Mouse (Mus musculus): ENCODE data around the gene Crocc2. TPM values are rescaled to one million over a fixed set of nuclear protein-coding genes. Genes with fewer than 3 reads are reported as not detected.
A peak's percentile ranks its signal among the peaks of the same experiment; 100 is the strongest.

Crocc2 gene
- 0.06 and 0.08 TPM in 2 replicates for polyA plus RNA-seq (2012; rRNA removed)

DNA sequence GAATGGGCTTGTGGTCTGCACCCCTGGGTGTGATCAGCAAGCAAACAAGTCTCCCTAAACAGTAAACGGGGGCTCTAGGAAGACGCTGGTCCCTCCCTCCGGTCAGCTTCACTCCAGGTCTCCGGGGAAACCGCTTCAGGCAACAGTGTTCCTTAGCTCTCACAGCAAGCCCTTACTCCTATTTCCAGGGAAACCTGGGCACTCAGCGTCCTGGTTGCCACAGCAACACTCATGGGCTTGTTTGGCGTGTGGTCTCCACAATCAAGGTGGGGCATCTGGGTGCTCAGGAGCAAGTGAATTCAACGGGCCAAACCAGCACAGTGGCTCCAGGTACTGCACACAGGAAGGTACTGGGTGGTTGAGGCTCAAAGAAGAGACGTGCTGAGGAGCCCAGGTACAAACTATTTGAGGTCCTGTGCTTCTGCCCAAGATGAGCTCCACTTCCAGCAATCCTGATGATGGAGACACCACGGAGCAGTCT is at the start of gene Crocc2:
TSS of gene Crocc2 (plus strand) at position 431 of the 481 bp plus-strand sequence.
- TF ChIP-seq CTCF (IDR thresholded peaks at IDR 0.05; ENCODE audit: control insufficient read depth, insufficient read depth, insufficient replicate concordance, low read depth, low read length) (no peak), POLR2A (IDR thresholded peaks at IDR 0.05; ENCODE audit: control insufficient read depth, low read depth, low read length) (no peak)
- Histone ChIP-seq H3K4me3 (ENCODE audit: control insufficient read depth, low read depth, low read length) (no peak within 1 kb of the TSS), H3K27me3 (ENCODE audit: control insufficient read depth, insufficient read depth, low read length) (no peaks in the 10 kb centered on the region), H3K27ac (ENCODE audit: control insufficient read depth, insufficient read depth, low read depth, low read length) (no peak within 1 kb of the TSS), H3K4me1 (ENCODE audit: control insufficient read depth, insufficient read depth, low read length) (no peaks in the 10 kb centered on the region), H3K36me3 (ENCODE audit: control insufficient read depth, insufficient read depth, low read length) (no peaks in the 10 kb centered on the region)

DNA sequence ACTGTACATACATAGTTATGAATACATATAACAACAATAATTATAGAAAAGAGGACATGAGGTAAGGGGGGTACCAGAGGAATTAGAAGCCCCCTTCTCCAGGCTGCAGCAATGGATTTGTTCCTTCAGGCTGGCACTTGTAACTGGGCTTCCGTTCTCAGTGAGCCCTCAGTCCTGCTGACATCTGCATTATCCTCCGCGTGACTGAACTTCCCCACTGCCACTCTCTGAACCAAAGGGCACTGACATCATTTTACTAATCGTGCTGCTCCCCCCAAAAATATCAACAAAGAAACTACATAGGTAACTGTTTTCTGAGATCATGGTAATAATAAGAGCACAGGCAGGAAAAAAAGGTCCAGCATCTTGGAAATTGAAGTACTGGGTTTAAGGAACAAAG is 49.7 kb upstream of the Crocc2 start:
- Histone ChIP-seq H3K36me3 (ENCODE audit: control insufficient read depth, insufficient read depth, low read length) (no peaks in the 10 kb centered on the region), H3K27me3 (ENCODE audit: control insufficient read depth, insufficient read depth, low read length) (no peaks in the 10 kb centered on the region), H3K4me3 (ENCODE audit: control insufficient read depth, low read depth, low read length) (no peak overlapping the region), H3K27ac (ENCODE audit: control insufficient read depth, insufficient read depth, low read depth, low read length) (no peak overlapping the region), H3K4me1 (ENCODE audit: control insufficient read depth, insufficient read depth, low read length) (peaks cover 7% of the 10 kb centered on the region)
- no peak for TF ChIP-seq CTCF (IDR thresholded peaks at IDR 0.05; ENCODE audit: control insufficient read depth, insufficient read depth, insufficient replicate concordance, low read depth, low read length)
- TF ChIP-seq POLR2A (IDR thresholded peaks at IDR 0.05; ENCODE audit: control insufficient read depth, low read depth, low read length) = no peak

DNA sequence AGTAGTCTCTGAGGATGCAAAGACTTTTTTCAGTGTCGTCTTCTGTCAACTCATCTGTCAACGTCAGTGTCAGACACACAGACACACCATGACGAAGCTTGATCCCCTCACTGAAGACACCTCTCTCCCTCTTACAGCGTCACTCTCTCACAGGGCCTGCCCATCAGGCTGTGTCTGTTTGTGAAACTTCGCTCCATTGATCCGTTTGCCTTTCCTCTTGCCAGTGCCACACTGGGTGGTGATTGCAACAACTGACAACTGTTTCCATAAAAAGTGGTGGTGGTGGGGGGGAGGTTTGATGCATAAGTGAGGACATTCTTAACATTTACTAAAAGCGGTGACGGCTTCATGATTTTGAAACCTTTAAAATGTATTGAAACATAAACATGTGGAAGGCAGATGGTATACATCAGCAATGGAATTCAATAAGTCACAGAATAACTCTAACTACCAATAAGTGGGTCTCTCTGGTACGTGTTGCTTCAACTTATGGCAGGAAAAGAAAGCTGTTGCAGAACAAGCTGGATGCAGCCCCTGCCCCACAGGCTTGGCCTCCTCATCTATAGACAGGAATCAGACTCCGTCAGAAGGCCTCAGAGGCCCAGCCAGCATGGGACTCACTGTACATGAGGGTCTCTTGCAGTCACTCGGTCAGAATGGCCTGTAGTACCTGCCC is 45.2 kb upstream of the Crocc2 start:
- Histone ChIP-seq H3K36me3 (ENCODE audit: control insufficient read depth, insufficient read depth, low read length) (no peaks in the 10 kb centered on the region), H3K27me3 (ENCODE audit: control insufficient read depth, insufficient read depth, low read length) (no peaks in the 10 kb centered on the region), H3K27ac (ENCODE audit: control insufficient read depth, insufficient read depth, low read depth, low read length) (no peak overlapping the region)

DNA sequence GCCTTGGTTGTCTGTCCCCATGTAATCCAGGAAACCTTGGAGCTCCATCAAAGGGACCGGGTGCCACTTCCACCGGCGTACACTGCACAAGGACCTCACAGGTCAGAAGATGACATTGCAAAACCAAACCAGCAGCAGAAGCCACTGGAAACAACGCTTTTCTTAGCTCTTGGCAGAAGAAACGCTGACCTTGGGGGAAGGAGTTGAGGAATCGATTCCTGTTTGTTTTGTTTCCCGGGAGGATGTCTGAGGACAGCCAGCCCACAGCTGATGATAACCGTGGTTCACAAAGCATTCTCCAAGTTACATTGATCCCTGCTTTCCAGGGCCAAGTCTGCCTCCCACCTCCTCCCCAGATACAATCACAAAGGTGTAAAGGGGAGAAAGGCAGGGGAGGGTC is 44.5 kb upstream of the Crocc2 start:
- 0 out of 2 replicates have a peak, but pooled peaks cover 2% of the 10 kb centered on the region for H3K4me1 ChIP-seq (ENCODE audit: control insufficient read depth, insufficient read depth, low read length)
- TF ChIP-seq POLR2A (IDR thresholded peaks at IDR 0.05; ENCODE audit: control insufficient read depth, low read depth, low read length) (no peak), CTCF (IDR thresholded peaks at IDR 0.05; ENCODE audit: control insufficient read depth, insufficient read depth, insufficient replicate concordance, low read depth, low read length) (no peak)
- no peak overlapping the region for H3K4me3 ChIP-seq (ENCODE audit: control insufficient read depth, low read depth, low read length)
- H3K27ac ChIP-seq (ENCODE audit: control insufficient read depth, insufficient read depth, low read depth, low read length) = no peak overlapping the region
- H3K36me3 ChIP-seq (ENCODE audit: control insufficient read depth, insufficient read depth, low read length) = no peaks in the 10 kb centered on the region
- H3K27me3 ChIP-seq (ENCODE audit: control insufficient read depth, insufficient read depth, low read length) = no peaks in the 10 kb centered on the region

More for the DNA sequence above, 45.2 kb upstream of the Crocc2 start:
- H3K4me3 ChIP-seq (ENCODE audit: control insufficient read depth, low read depth, low read length) = no peak overlapping the region
- TF ChIP-seq POLR2A (IDR thresholded peaks at IDR 0.05; ENCODE audit: control insufficient read depth, low read depth, low read length) = no peak
- no peak for TF ChIP-seq CTCF (IDR thresholded peaks at IDR 0.05; ENCODE audit: control insufficient read depth, insufficient read depth, insufficient replicate concordance, low read depth, low read length)
- H3K4me1 ChIP-seq (ENCODE audit: control insufficient read depth, insufficient read depth, low read length) = 0 out of 2 replicates have a peak, but pooled peaks cover 2% of the 10 kb centered on the region

DNA sequence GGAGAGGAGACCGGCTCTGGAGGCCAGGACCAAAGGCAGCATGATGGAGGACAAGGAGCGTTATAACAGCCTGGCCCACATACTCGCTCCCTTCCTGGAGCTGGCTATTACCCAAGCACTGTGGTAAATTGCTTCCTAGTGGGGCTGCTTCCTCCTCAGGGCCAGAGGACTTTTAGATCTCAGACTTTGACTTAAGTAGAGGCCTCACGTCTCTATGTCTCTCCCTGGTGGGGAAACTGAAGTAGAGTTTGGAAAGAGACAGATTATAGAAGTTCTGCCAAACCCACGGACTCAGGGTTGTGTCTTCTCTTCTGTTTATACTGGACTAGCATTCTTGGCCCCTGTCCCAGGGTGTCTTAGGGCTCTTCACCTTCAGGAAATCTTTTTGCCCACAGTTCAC is 43.3 kb upstream of the Crocc2 start:
- Histone ChIP-seq H3K4me1 (ENCODE audit: control insufficient read depth, insufficient read depth, low read length) (0 out of 2 replicates have a peak, but pooled peaks cover 2% of the 10 kb centered on the region), H3K27ac (ENCODE audit: control insufficient read depth, insufficient read depth, low read depth, low read length) (no peak overlapping the region), H3K27me3 (ENCODE audit: control insufficient read depth, insufficient read depth, low read length) (no peaks in the 10 kb centered on the region), H3K4me3 (ENCODE audit: control insufficient read depth, low read depth, low read length) (no peak overlapping the region), H3K36me3 (ENCODE audit: control insufficient read depth, insufficient read depth, low read length) (no peaks in the 10 kb centered on the region)
- TF ChIP-seq POLR2A (IDR thresholded peaks at IDR 0.05; ENCODE audit: control insufficient read depth, low read depth, low read length) = no peak
- TF ChIP-seq CTCF (IDR thresholded peaks at IDR 0.05; ENCODE audit: control insufficient read depth, insufficient read depth, insufficient replicate concordance, low read depth, low read length) = no peak

DNA sequence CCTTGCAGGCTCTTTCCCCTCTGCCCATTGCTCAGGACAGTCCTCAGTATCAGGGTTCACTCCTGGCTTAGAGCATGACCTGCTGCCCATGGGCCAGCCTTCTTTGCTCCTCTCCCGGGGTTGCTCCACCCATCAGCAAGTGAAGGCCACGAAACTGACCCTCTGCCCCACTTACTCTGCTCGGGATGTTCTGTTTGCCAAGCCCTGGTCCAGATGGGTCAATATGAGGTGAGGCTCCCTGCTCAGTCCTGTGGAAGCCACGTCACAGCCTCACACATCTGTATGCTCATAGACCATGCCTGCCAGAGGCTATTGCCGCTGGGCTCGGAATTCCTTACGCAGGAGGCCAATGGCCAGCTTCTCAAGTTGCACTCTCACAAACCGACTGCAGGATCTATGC is 40.3 kb upstream of the Crocc2 start:
- H3K27me3 ChIP-seq (ENCODE audit: control insufficient read depth, insufficient read depth, low read length) = no peaks in the 10 kb centered on the region

DNA sequence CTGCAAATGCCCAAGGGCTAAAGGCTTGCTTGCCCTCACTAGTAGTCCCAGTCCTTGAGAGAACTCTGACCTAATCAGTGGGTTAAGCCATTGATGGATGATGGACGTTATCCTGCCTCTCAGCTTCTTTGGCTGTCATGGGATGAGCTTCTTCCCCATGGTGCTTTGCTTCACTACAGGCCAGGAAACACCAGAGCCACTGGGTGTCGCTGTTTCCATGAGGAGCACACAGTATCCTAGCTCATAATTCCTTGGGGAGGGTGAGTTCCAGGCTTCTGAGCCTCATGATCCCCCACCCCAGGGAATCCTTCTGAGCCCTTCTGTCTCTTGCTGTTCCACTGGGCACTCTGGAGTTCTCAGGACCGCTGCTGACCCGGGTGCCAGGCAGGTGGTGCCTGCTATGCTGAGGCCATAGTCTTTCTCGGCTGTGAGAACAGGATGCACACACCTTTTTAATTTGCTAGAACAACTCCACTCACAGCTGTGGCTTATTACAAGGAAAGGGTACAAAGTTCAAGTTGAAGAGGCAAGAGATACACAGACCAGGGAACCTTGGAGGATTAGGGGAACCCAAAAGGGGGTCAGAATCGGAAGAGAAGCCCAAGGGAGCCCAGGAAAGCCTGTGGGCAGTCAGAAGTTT is 39.7 kb upstream of the Crocc2 start:
- TF ChIP-seq POLR2A (IDR thresholded peaks at IDR 0.05; ENCODE audit: control insufficient read depth, low read depth, low read length) (no peak), CTCF (IDR thresholded peaks at IDR 0.05; ENCODE audit: control insufficient read depth, insufficient read depth, insufficient replicate concordance, low read depth, low read length) (peak; percentile 31; the same call in 1 of the 2 replicates)
- Histone ChIP-seq H3K4me3 (ENCODE audit: control insufficient read depth, low read depth, low read length) (no peak overlapping the region), H3K36me3 (ENCODE audit: control insufficient read depth, insufficient read depth, low read length) (no peaks in the 10 kb centered on the region), H3K27ac (ENCODE audit: control insufficient read depth, insufficient read depth, low read depth, low read length) (no peak overlapping the region), H3K4me1 (ENCODE audit: control insufficient read depth, insufficient read depth, low read length) (0 out of 2 replicates have a peak, but pooled peaks cover 2% of the 10 kb centered on the region), H3K27me3 (ENCODE audit: control insufficient read depth, insufficient read depth, low read length) (no peaks in the 10 kb centered on the region)

More for the DNA sequence above, 40.3 kb upstream of the Crocc2 start:
- Histone ChIP-seq H3K36me3 (ENCODE audit: control insufficient read depth, insufficient read depth, low read length) (no peaks in the 10 kb centered on the region), H3K27ac (ENCODE audit: control insufficient read depth, insufficient read depth, low read depth, low read length) (no peak overlapping the region), H3K4me1 (ENCODE audit: control insufficient read depth, insufficient read depth, low read length) (0 out of 2 replicates have a peak, but pooled peaks cover 2% of the 10 kb centered on the region), H3K4me3 (ENCODE audit: control insufficient read depth, low read depth, low read length) (no peak overlapping the region)
- TF ChIP-seq POLR2A (IDR thresholded peaks at IDR 0.05; ENCODE audit: control insufficient read depth, low read depth, low read length) (no peak), CTCF (IDR thresholded peaks at IDR 0.05; ENCODE audit: control insufficient read depth, insufficient read depth, insufficient replicate concordance, low read depth, low read length) (no peak)
